Mouse (Mus musculus) cerebellum, adult 2 months (tissue): ENCODE measurements around the gene Tcp1.

ENCODE experiments used
- CTCF ChIP-seq: fragments of 200-500 bp; IDR thresholded peaks from 2 replicates; pipeline ENCODE4 v1.5.1; 2011; ENCODE audit warnings: low read depth, mild to moderate bottlenecking, control low read depth, low read length, moderate library complexity, borderline replicate concordance; ENCODE audit not compliant: insufficient read depth
- POLR2A ChIP-seq: fragments of 200-500 bp; IDR thresholded peaks from 2 replicates; pipeline ENCODE4 v1.6.1; 2011; ENCODE audit warnings: low read length, control low read depth, borderline replicate concordance; ENCODE audit not compliant: insufficient read depth

DNA sequence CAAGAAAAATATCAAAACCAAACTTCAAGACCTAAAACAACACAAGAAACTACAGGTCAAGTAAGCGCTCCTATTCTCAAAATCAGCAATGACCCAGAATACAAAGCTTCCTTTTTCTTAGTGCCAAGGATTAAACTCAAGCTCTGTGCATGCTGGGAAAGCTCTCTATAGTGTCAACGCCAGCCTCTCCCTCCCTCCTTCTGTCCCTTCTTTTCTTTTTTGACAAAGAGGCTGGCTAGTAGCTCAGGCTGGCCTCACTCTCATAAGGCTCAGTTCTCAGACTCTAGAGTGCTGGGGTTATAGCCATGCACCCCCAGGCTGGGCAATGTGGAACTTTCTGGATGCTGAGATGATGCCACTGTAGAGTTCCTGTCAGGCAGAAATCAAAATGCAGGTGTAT is 22.6 kb downstream of the Tcp1 start:
- TF ChIP-seq CTCF (no peak), POLR2A (no peak)
